Mouse (Mus musculus): ENCODE results near the gene B2m. TPM values are rescaled to one million over a fixed set of nuclear protein-coding genes. Genes with fewer than 3 reads are reported as not detected.

The B2m gene
- polyA plus RNA-seq, 1 experiment from 2014 or later = 89.8 TPM

- H3K27ac ChIP-seq (ENCODE audit: low read depth, low read length) = no peak overlapping the region
- no peak overlapping the region for H3K4me2 ChIP-seq (ENCODE audit: low read length)
- WGBS = 92% methylated on average over 6 of the region's 6 CpGs
- no peaks in the 10 kb centered on the region for H3K4me1 ChIP-seq (ENCODE audit: control insufficient read depth, insufficient read depth, low read length)
- no peaks in the 10 kb centered on the region for H3K9me3 ChIP-seq (replicated peaks; ENCODE audit: control insufficient read depth, low read length)
- no peaks in the 10 kb centered on the region for H3K36me3 ChIP-seq (ENCODE audit: control insufficient read depth, insufficient read depth, low read length)
- no peaks in the 10 kb centered on the region for H3K27me3 ChIP-seq (replicated peaks; ENCODE audit: control insufficient read depth, insufficient read depth, low read length)
- ATAC-seq (no peak), DNase-seq (ENCODE audit: low spot score) (no peak)
- no peak overlapping the region for H3K4me3 ChIP-seq (ENCODE audit: low read depth, low read length)
- H3K9ac ChIP-seq (ENCODE audit: low read length) = no peak overlapping the region
Observed at GRCm38 (mm10) chr2:122171292-122171691, 23.8 kb downstream of the B2m start.

GRCm38 (mm10) chr2:122172188-122172587 is 24.7 kb downstream of the B2m start:
- ATAC-seq (no peak), DNase-seq (ENCODE audit: low spot score) (peak; percentile 41)
- Histone ChIP-seq H3K27ac (ENCODE audit: low read depth, low read length) (no peak overlapping the region), H3K4me1 (ENCODE audit: control insufficient read depth, insufficient read depth, low read length) (no peaks in the 10 kb centered on the region), H3K36me3 (ENCODE audit: control insufficient read depth, insufficient read depth, low read length) (no peaks in the 10 kb centered on the region), H3K9ac (ENCODE audit: low read length) (no peak overlapping the region), H3K9me3 (replicated peaks; ENCODE audit: control insufficient read depth, low read length) (no peaks in the 10 kb centered on the region), H3K27me3 (replicated peaks; ENCODE audit: control insufficient read depth, insufficient read depth, low read length) (no peaks in the 10 kb centered on the region), H3K4me2 (ENCODE audit: low read length) (no peak overlapping the region), H3K4me3 (ENCODE audit: low read depth, low read length) (no peak overlapping the region)
- WGBS = 90% methylated on average over 2 of the region's 2 CpGs

DNA sequence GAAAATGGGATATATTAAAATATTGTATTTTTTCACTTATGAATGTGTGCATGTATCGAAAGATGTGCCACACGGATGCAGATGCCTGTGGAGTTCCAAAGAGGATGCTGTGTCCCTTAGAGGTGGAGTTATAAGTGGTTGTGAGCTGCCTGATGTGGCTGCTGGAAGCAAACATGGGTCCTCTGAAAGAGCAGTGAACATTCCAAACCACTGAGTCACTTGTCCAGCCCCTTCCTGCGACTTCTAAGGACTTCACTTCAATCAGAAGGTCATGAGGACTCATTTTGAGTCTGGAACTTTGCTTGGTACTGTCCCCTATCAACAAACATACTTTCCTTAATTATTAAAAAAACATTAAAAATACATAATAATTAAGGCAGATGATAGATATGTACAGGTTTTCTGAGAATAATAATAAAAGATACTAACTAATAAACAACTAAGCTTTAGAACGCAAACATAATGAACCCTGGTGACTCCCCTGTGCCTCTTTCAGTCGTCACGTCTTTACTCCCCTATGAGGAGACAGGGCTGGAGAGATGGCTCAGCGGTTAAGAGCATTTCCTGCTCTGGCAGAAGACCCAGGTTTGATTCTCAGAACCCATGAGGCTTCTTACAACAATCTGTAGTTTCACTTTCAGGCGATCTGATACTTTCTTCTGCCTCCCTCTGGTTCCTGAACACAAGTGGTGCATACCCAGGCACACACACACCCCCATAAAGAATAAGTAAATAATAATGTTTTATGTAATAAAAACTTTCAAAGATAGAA is 32.8 kb downstream of the B2m start:
- Histone ChIP-seq H3K36me3 (ENCODE audit: control insufficient read depth, insufficient read depth, low read length) (no peaks in the 10 kb centered on the region), H3K9ac (ENCODE audit: low read length) (no peak overlapping the region), H3K4me3 (ENCODE audit: low read depth, low read length) (no peak overlapping the region), H3K4me1 (ENCODE audit: control insufficient read depth, insufficient read depth, low read length) (no peaks in the 10 kb centered on the region), H3K27me3 (replicated peaks; ENCODE audit: control insufficient read depth, insufficient read depth, low read length) (no peaks in the 10 kb centered on the region), H3K4me2 (ENCODE audit: low read length) (no peak overlapping the region), H3K9me3 (replicated peaks; ENCODE audit: control insufficient read depth, low read length) (no peaks in the 10 kb centered on the region), H3K27ac (ENCODE audit: low read depth, low read length) (no peak overlapping the region)
- DNase-seq (ENCODE audit: low spot score) (no peak), ATAC-seq (no peak)
- WGBS = 75% methylated on average over 8 of the region's 8 CpGs

GRCm38 (mm10) chr2:122185086-122185485 is 37.6 kb downstream of the B2m start:
- Histone ChIP-seq H3K27me3 (replicated peaks; ENCODE audit: control insufficient read depth, insufficient read depth, low read length) (no peaks in the 10 kb centered on the region), H3K4me3 (ENCODE audit: low read depth, low read length) (no peak overlapping the region), H3K4me2 (ENCODE audit: low read length) (no peak overlapping the region), H3K27ac (ENCODE audit: low read depth, low read length) (no peak overlapping the region), H3K9ac (ENCODE audit: low read length) (no peak overlapping the region), H3K36me3 (ENCODE audit: control insufficient read depth, insufficient read depth, low read length) (no peaks in the 10 kb centered on the region), H3K4me1 (ENCODE audit: control insufficient read depth, insufficient read depth, low read length) (no peaks in the 10 kb centered on the region), H3K9me3 (replicated peaks; ENCODE audit: control insufficient read depth, low read length) (no peaks in the 10 kb centered on the region)
- DNase-seq (ENCODE audit: low spot score) (no peak), ATAC-seq (no peak)
- WGBS = 86% methylated on average over 4 of the region's 4 CpGs

GRCm38 (mm10) chr2:122186106-122186505 is 38.6 kb downstream of the B2m start, which contains the start of the genes Patl2 and Terb2:
Gene Patl2, minus strand, starts transcription at chr2:122186189.
Gene Terb2, plus strand, starts transcription at chr2:122186272.
- no peak for ATAC-seq

GRCm38 (mm10) chr2:122186751-122187150 is 39.3 kb downstream of the B2m start:
- Histone ChIP-seq H3K4me2 (ENCODE audit: low read length) (no peak overlapping the region), H3K36me3 (ENCODE audit: control insufficient read depth, insufficient read depth, low read length) (no peaks in the 10 kb centered on the region), H3K9me3 (replicated peaks; ENCODE audit: control insufficient read depth, low read length) (no peaks in the 10 kb centered on the region), H3K4me3 (ENCODE audit: low read depth, low read length) (no peak overlapping the region), H3K9ac (ENCODE audit: low read length) (no peak overlapping the region), H3K27ac (ENCODE audit: low read depth, low read length) (no peak overlapping the region), H3K27me3 (replicated peaks; ENCODE audit: control insufficient read depth, insufficient read depth, low read length) (no peaks in the 10 kb centered on the region), H3K4me1 (ENCODE audit: control insufficient read depth, insufficient read depth, low read length) (no peaks in the 10 kb centered on the region)
- DNase-seq (ENCODE audit: low spot score) = no peak
- 97% methylated on average over 3 of the region's 3 CpGs for WGBS
- ATAC-seq = no peak

More at GRCm38 (mm10) chr2:122186106-122186505, 38.6 kb downstream of the B2m start, which contains the start of the genes Patl2 and Terb2:
- Histone ChIP-seq H3K36me3 (ENCODE audit: control insufficient read depth, insufficient read depth, low read length) (no peaks in the 10 kb centered on the region), H3K4me1 (ENCODE audit: control insufficient read depth, insufficient read depth, low read length) (no peaks in the 10 kb centered on the region), H3K4me3 (ENCODE audit: low read depth, low read length) (no peak within 1 kb of the TSS), H3K27ac (ENCODE audit: low read depth, low read length) (no peak within 1 kb of the TSS), H3K27me3 (replicated peaks; ENCODE audit: control insufficient read depth, insufficient read depth, low read length) (no peaks in the 10 kb centered on the region), H3K4me2 (ENCODE audit: low read length) (no peak within 1 kb of the TSS), H3K9ac (ENCODE audit: low read length) (no peak within 1 kb of the TSS), H3K9me3 (replicated peaks; ENCODE audit: control insufficient read depth, low read length) (no peaks in the 10 kb centered on the region)
- 86% methylated on average over 17 of the region's 17 CpGs for WGBS
- DNase-seq (ENCODE audit: low spot score) = no peak

- no peaks in the 10 kb centered on the region for H3K27me3 ChIP-seq (replicated peaks; ENCODE audit: control insufficient read depth, insufficient read depth, low read length)
- H3K9ac ChIP-seq (ENCODE audit: low read length) = no peak overlapping the region
- DNase-seq (ENCODE audit: low spot score) (no peak), ATAC-seq (no peak)
- H3K4me1 ChIP-seq (ENCODE audit: control insufficient read depth, insufficient read depth, low read length) = no peaks in the 10 kb centered on the region
- no peaks in the 10 kb centered on the region for H3K9me3 ChIP-seq (replicated peaks; ENCODE audit: control insufficient read depth, low read length)
- 79% methylated on average over 3 of the region's 3 CpGs for WGBS
- no peak overlapping the region for H3K4me2 ChIP-seq (ENCODE audit: low read length)
- H3K36me3 ChIP-seq (ENCODE audit: control insufficient read depth, insufficient read depth, low read length) = no peaks in the 10 kb centered on the region
- no peak overlapping the region for H3K27ac ChIP-seq (ENCODE audit: low read depth, low read length)
- no peak overlapping the region for H3K4me3 ChIP-seq (ENCODE audit: low read depth, low read length)
Observed at GRCm38 (mm10) chr2:122191849-122192248, 44.4 kb downstream of the B2m start.

- WGBS = 77% methylated on average over 1 of the region's 1 CpGs
Observed at GRCm38 (mm10) chr2:122194509-122194929, 47.0 kb downstream of the B2m start.

DNA sequence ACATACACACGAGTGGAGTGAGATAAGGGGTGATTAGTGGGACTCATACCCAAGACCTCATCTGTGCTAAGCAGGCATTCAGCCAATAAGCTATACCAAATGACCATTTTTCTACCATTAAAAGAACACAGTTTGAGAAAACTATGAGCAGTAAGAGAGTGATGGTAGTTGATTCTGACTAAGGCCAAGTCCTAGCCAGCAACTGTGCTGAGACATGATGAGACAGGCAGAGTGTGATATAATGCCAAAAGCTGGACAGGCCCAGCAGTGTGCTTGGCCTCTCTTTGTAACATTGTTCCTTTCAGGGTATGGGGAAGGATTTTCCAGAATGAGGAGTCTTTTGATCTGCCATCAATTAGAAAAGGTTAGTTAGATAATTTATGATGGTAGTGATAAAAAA is 54.0 kb downstream of the B2m start:
- Histone ChIP-seq H3K27me3 (replicated peaks; ENCODE audit: control insufficient read depth, insufficient read depth, low read length) (no peaks in the 10 kb centered on the region), H3K4me1 (ENCODE audit: control insufficient read depth, insufficient read depth, low read length) (no peaks in the 10 kb centered on the region), H3K4me3 (ENCODE audit: low read depth, low read length) (no peak overlapping the region), H3K27ac (ENCODE audit: low read depth, low read length) (no peak overlapping the region), H3K36me3 (ENCODE audit: control insufficient read depth, insufficient read depth, low read length) (no peaks in the 10 kb centered on the region), H3K4me2 (ENCODE audit: low read length) (no peak overlapping the region), H3K9me3 (replicated peaks; ENCODE audit: control insufficient read depth, low read length) (no peaks in the 10 kb centered on the region), H3K9ac (ENCODE audit: low read length) (no peak overlapping the region)
- DNase-seq (ENCODE audit: low spot score) (no peak), ATAC-seq (no peak)
- WGBS = 82% methylated on average over 1 of the region's 1 CpGs

More at GRCm38 (mm10) chr2:122194509-122194929, 47.0 kb downstream of the B2m start:
- H3K36me3 ChIP-seq (ENCODE audit: control insufficient read depth, insufficient read depth, low read length) = no peaks in the 10 kb centered on the region
- no peak overlapping the region for H3K27ac ChIP-seq (ENCODE audit: low read depth, low read length)
- H3K9ac ChIP-seq (ENCODE audit: low read length) = no peak overlapping the region
- no peak overlapping the region for H3K4me3 ChIP-seq (ENCODE audit: low read depth, low read length)
- DNase-seq (ENCODE audit: low spot score) (peak; percentile 81), ATAC-seq (peak; percentile 44)
- no peaks in the 10 kb centered on the region for H3K4me1 ChIP-seq (ENCODE audit: control insufficient read depth, insufficient read depth, low read length)
- H3K27me3 ChIP-seq (replicated peaks; ENCODE audit: control insufficient read depth, insufficient read depth, low read length) = no peaks in the 10 kb centered on the region
- H3K9me3 ChIP-seq (replicated peaks; ENCODE audit: control insufficient read depth, low read length) = no peaks in the 10 kb centered on the region
- H3K4me2 ChIP-seq (ENCODE audit: low read length) = no peak overlapping the region

Data from forebrain, embryonic 14.5 days (tissue).